Mouse (Mus musculus): Measurements from ENCODE around the gene Maco1. TPM values are rescaled to one million over a fixed set of nuclear protein-coding genes. Genes with fewer than 3 reads are reported as not detected.

Gene Maco1
- polyA plus RNA-seq, 1 experiment = 12.0 TPM

DNA sequence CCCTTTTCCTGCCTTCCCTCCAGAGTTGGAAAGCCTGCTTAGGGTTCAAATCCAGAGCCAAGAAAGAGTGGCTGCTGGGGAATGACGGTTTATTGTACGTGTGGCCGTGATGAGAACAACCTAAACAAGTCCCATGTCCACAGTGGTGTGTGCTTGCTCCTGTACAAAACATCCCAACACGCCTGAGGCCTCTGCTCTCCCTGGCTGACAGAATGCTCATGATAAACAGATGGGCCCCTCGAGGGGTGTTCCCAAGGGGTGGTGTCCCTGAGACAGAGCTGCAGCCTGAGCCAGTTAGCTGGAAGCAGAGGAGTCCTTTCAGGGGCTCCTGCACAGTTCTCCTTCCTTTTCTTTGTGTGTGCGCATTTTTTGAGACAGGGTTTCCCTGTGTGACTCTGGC is 12.2 kb upstream of the Maco1 start:
- Histone ChIP-seq H3K36me3 (ENCODE audit: control insufficient read depth, insufficient read depth, low read length) (no peaks in the 10 kb centered on the region), H3K4me1 (replicated peaks; ENCODE audit: control insufficient read depth, insufficient read depth, low read length) (no peaks in the 10 kb centered on the region), H3K27me3 (ENCODE audit: control insufficient read depth, insufficient read depth, low read length) (no peaks in the 10 kb centered on the region; the same call in 1 of the 2 replicates), H3K4me3 (ENCODE audit: control insufficient read depth, insufficient read depth, low read length) (no peak overlapping the region), H3K27ac (ENCODE audit: control insufficient read depth, insufficient read depth, low read length) (no peak overlapping the region)
- WGBS = 86% methylated on average over 6 of the region's 6 CpGs
- DNase-seq = no peak
- no peak for TF ChIP-seq CTCF (IDR thresholded peaks at IDR 0.05; ENCODE audit: borderline replicate concordance, control insufficient read depth, extremely low read depth, insufficient read depth, low read length, poor library complexity)
- TF ChIP-seq POLR2A (IDR thresholded peaks at IDR 0.05; ENCODE audit: control insufficient read depth, extremely low read depth, insufficient read depth, low read length, poor library complexity) = no peak

GRCm38 (mm10) chr4:134863937-134864729 is 11.0 kb upstream of the Maco1 start, which contains the start of gene Rhd:
Gene Rhd (plus strand): TSS chr4:134864536.
- Histone ChIP-seq H3K36me3 (ENCODE audit: control insufficient read depth, insufficient read depth, low read length) (no peaks in the 10 kb centered on the region), H3K4me1 (replicated peaks; ENCODE audit: control insufficient read depth, insufficient read depth, low read length) (no peaks in the 10 kb centered on the region), H3K27me3 (ENCODE audit: control insufficient read depth, insufficient read depth, low read length) (no peaks in the 10 kb centered on the region), H3K27ac (ENCODE audit: control insufficient read depth, insufficient read depth, low read length) (no peak within 1 kb of the TSS), H3K4me3 (ENCODE audit: control insufficient read depth, insufficient read depth, low read length) (no peak within 1 kb of the TSS)
- DNase-seq = no peak
- TF ChIP-seq CTCF (IDR thresholded peaks at IDR 0.05; ENCODE audit: borderline replicate concordance, control insufficient read depth, extremely low read depth, insufficient read depth, low read length, poor library complexity) = no peak
- TF ChIP-seq POLR2A (IDR thresholded peaks at IDR 0.05; ENCODE audit: control insufficient read depth, extremely low read depth, insufficient read depth, low read length, poor library complexity) = no peak
- 86% methylated on average over 14 of the region's 14 CpGs for WGBS

DNA sequence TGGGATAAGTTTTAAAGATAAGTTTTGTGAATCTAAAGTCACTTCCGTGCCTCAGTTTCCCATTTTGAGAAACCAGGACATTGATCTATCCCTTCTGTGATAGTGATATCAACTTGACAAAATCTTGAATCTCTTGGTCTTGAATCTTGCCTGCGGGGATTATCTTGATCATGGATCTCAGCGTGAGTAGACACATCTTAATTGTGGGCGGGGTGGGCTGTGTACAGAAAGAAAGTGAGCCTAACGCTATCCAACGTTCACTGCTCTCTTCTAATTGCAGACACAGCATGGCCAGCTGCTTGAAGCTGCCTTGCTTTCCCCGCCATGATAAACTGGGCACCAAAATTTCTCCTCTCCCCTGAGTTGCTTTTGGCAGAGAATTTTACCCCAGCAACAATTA is 9.9 kb upstream of the Maco1 start:
- H3K4me1 ChIP-seq (replicated peaks; ENCODE audit: control insufficient read depth, insufficient read depth, low read length) = no peaks in the 10 kb centered on the region
- no peak overlapping the region for H3K27ac ChIP-seq (ENCODE audit: control insufficient read depth, insufficient read depth, low read length)
- DNase-seq = no peak
- no peaks in the 10 kb centered on the region for H3K27me3 ChIP-seq (ENCODE audit: control insufficient read depth, insufficient read depth, low read length)
- 94% methylated on average over 7 of the region's 7 CpGs for WGBS
- no peak for TF ChIP-seq CTCF (IDR thresholded peaks at IDR 0.05; ENCODE audit: borderline replicate concordance, control insufficient read depth, extremely low read depth, insufficient read depth, low read length, poor library complexity)
- no peak for TF ChIP-seq POLR2A (IDR thresholded peaks at IDR 0.05; ENCODE audit: control insufficient read depth, extremely low read depth, insufficient read depth, low read length, poor library complexity)
- no peak overlapping the region for H3K4me3 ChIP-seq (ENCODE audit: control insufficient read depth, insufficient read depth, low read length)
- H3K36me3 ChIP-seq (ENCODE audit: control insufficient read depth, insufficient read depth, low read length) = no peaks in the 10 kb centered on the region

DNA sequence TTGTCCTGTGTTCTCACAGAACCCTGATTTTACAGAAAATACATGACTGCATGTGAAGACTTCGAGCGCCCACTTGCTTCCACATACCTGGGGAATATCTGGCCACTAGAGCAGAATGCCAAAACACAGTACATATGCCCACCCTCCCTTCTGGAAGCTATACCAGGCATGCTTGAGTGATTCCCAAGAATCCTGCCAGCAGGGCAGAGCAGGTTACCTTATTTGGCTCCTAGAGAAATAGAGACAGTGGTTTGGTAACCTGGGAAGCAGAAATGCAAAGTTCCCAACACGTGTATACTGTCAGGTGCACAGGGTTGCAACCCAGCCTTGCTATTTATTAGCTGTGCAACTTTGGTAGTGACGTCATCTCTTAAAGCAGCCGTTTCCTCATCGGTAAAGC is 8.7 kb upstream of the Maco1 start:
- TF ChIP-seq POLR2A (IDR thresholded peaks at IDR 0.05; ENCODE audit: control insufficient read depth, extremely low read depth, insufficient read depth, low read length, poor library complexity) (no peak), CTCF (IDR thresholded peaks at IDR 0.05; ENCODE audit: borderline replicate concordance, control insufficient read depth, extremely low read depth, insufficient read depth, low read length, poor library complexity) (no peak)
- no peak overlapping the region for H3K4me3 ChIP-seq (ENCODE audit: control insufficient read depth, insufficient read depth, low read length)
- H3K4me1 ChIP-seq (replicated peaks; ENCODE audit: control insufficient read depth, insufficient read depth, low read length) = no peaks in the 10 kb centered on the region
- 92% methylated on average over 6 of the region's 6 CpGs for WGBS
- H3K27me3 ChIP-seq (ENCODE audit: control insufficient read depth, insufficient read depth, low read length) = no peaks in the 10 kb centered on the region
- DNase-seq = no peak
- no peaks in the 10 kb centered on the region for H3K36me3 ChIP-seq (ENCODE audit: control insufficient read depth, insufficient read depth, low read length)
- H3K27ac ChIP-seq (ENCODE audit: control insufficient read depth, insufficient read depth, low read length) = no peak overlapping the region

GRCm38 (mm10) chr4:134858494-134858893 is 5.3 kb upstream of the Maco1 start:
- peaks cover 2% of the 10 kb centered on the region; the same call in 1 of the 2 replicates for H3K4me1 ChIP-seq (replicated peaks; ENCODE audit: control insufficient read depth, insufficient read depth, low read length)
- H3K27me3 ChIP-seq (ENCODE audit: control insufficient read depth, insufficient read depth, low read length) = no peaks in the 10 kb centered on the region; the same call in 1 of the 2 replicates
- TF ChIP-seq POLR2A (IDR thresholded peaks at IDR 0.05; ENCODE audit: control insufficient read depth, extremely low read depth, insufficient read depth, low read length, poor library complexity) = no peak
- TF ChIP-seq CTCF (IDR thresholded peaks at IDR 0.05; ENCODE audit: borderline replicate concordance, control insufficient read depth, extremely low read depth, insufficient read depth, low read length, poor library complexity) = no peak
- 95% methylated on average over 4 of the region's 4 CpGs for WGBS
- H3K27ac ChIP-seq (ENCODE audit: control insufficient read depth, insufficient read depth, low read length) = no peak overlapping the region
- no peaks in the 10 kb centered on the region for H3K36me3 ChIP-seq (ENCODE audit: control insufficient read depth, insufficient read depth, low read length)
- no peak overlapping the region for H3K4me3 ChIP-seq (ENCODE audit: control insufficient read depth, insufficient read depth, low read length)
- no peak for DNase-seq

DNA sequence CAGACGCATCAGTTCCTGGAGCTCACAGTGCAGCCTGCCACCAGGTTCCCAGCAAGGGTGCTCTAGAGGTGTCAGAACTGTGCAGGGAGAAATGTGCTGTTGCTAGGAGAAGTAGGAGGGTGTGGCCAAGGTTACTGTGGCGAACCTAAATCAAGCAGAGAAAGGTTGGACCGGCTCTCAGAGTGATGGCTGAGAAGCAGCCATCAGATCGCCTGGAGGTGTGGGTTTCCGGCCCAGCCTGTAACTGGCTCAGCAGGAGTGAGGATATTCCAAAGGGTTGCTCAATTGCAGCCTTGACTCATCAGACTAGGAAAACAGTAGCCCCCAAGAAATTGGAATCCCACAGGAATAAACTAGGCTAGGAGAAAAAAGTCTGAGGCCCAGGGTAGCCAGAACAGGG is 3.4 kb upstream of the Maco1 start:
- Histone ChIP-seq H3K27me3 (ENCODE audit: control insufficient read depth, insufficient read depth, low read length) (no peaks in the 10 kb centered on the region; the same call in 1 of the 2 replicates), H3K4me3 (ENCODE audit: control insufficient read depth, insufficient read depth, low read length) (no peak overlapping the region), H3K27ac (ENCODE audit: control insufficient read depth, insufficient read depth, low read length) (no peak overlapping the region), H3K4me1 (replicated peaks; ENCODE audit: control insufficient read depth, insufficient read depth, low read length) (peaks cover 8% of the 10 kb centered on the region), H3K36me3 (ENCODE audit: control insufficient read depth, insufficient read depth, low read length) (no peaks in the 10 kb centered on the region)
- no peak for TF ChIP-seq CTCF (IDR thresholded peaks at IDR 0.05; ENCODE audit: borderline replicate concordance, control insufficient read depth, extremely low read depth, insufficient read depth, low read length, poor library complexity)
- no peak for TF ChIP-seq POLR2A (IDR thresholded peaks at IDR 0.05; ENCODE audit: control insufficient read depth, extremely low read depth, insufficient read depth, low read length, poor library complexity)
- DNase-seq = no peak
- 76% methylated on average over 5 of the region's 5 CpGs for WGBS
